Mouse (Mus musculus) embryonic facial prominence, embryonic 13.5 days (tissue): ENCODE measurements around the gene Trim37. TPM values are rescaled to one million over a fixed set of nuclear protein-coding genes. Genes with fewer than 3 reads are reported as not detected.

Experiments used
- ATAC-seq: fragments of 200-750 bp; cut with Nextera tagmentation; 2 replicates; pipeline ENCODE4 v1.8.0; 2017; ENCODE audit warnings: low read depth; ENCODE audit not compliant: insufficient number of reproducible peaks, insufficient read depth, low FRiP score, low TSS enrichment
- H3K27ac ChIP-seq: fragments of 300-500 bp; sonication (generic); 2 replicates; pipeline ENCODE4 v1.5.1; 2015; ENCODE audit warnings: moderate library complexity, mild to moderate bottlenecking, inconsistent platforms
- H3K27me3 ChIP-seq: fragments of 300-500 bp; sonication (generic); 2 replicates; pipeline ENCODE4 v1.6.1; 2015; ENCODE audit warnings: mild to moderate bottlenecking, inconsistent platforms
- H3K36me3 ChIP-seq: fragments of 300-500 bp; sonication (generic); 2 replicates; pipeline ENCODE4 v1.6.1; 2015; ENCODE audit warnings: mild to moderate bottlenecking, inconsistent platforms
- H3K4me1 ChIP-seq: fragments of 300-500 bp; sonication (generic); 2 replicates; pipeline ENCODE4 v1.6.1; 2015; ENCODE audit warnings: inconsistent platforms
- H3K4me2 ChIP-seq: fragments of 300-500 bp; sonication (generic); 2 replicates; pipeline ENCODE4 v1.6.1; 2015; ENCODE audit warnings: moderate library complexity, mild to moderate bottlenecking, inconsistent platforms
- H3K4me3 ChIP-seq: fragments of 300-500 bp; sonication (generic); 2 replicates; pipeline ENCODE4 v1.5.1; 2015; ENCODE audit warnings: mild to moderate bottlenecking, inconsistent platforms
- H3K9ac ChIP-seq: fragments of 300-500 bp; sonication (generic); 2 replicates; pipeline ENCODE4 v1.6.1; 2015; ENCODE audit warnings: mild to moderate bottlenecking, inconsistent platforms
- H3K9me3 ChIP-seq: fragments of 300-500 bp; sonication (generic); 2 replicates; pipeline ENCODE4 v1.6.1; 2016; ENCODE audit warnings: inconsistent platforms
- WGBS: fragments of 180-500 bp; shearing (Covaris S2); methylation state at CpG from one replicate; pipeline ENCODE4 v1.1.7; 2015; ENCODE audit warnings: mixed read lengths; 5-methylcytosine and 5-hydroxymethylcytosine counted together
- polyA plus RNA-seq: library from polyadenylated mRNA; unstranded; fragments of >200 nt; fragmentation: Nextera tagmentation; extraction: Ambion mirVana; gene quantifications from 2 replicates; pipeline ENCODE4 v1.2.1, GENCODE M21; 2015

Trim37 gene
- polyA plus RNA-seq = 24.3 and 32.0 TPM in 2 replicates

DNA sequence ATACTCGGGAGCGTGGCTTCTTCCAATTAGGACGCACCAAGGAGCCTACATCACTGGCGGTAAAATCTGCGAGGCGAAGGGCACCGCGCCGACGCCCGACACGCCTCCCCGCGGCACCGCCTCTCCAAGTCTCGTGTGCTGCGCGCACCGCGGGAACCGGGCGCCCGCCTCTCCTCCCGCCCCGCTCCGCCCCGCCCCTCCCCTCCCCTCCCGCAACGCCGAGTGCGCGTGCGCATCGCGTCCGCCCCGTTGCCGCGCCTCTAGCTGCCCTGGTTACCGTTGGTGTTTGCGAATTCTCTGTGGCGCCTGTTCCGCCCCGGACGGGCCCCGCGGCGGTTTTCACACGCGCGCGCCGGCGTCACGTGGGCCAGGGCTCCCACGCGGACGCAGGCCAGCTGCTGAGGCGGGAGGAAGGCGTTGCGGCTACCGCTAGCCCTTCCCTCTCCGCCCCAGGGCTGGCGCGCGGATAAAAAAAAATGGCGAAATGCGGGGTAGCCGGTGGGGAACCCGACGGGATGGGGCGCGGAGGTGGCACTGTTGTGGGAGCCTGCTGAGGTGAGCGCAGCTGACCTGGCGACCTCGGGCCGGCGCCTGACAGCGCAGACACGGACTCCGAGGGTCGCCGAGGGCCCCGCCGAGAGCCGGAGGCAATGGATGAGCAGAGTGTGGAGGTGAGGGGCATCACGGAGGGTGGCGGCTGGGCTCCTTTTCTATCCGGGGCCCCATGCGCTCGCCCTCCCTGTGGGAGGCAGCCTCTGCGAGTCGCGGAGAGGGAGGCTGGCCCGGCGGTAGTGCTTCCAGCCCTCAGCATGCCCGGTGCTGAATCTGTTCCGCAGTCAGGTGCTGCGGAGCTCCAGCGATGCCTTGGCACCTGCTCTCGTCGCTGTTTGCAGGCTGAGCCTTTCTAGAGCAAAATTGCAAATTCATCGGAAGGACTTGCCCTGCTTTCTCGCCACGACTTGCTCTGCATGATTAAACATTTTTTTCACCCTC is at the start of gene Trim37:
Trim37 (plus strand) TSS at position 254 of the 993 bp plus-strand sequence.
- H3K27me3 ChIP-seq = no peaks in the 10 kb centered on the region
- peaks cover 16% of the 10 kb centered on the region for H3K4me1 ChIP-seq
- under 1% methylated on average over 103 of the region's 105 CpGs for WGBS
- H3K36me3 ChIP-seq = peaks cover 27% of the 10 kb centered on the region
- peak within 1 kb of the TSS; percentile 80 for H3K4me2 ChIP-seq
- peak within 1 kb of the TSS; percentile 81 for H3K27ac ChIP-seq
- peak within 1 kb of the TSS; percentile 84 for H3K9ac ChIP-seq
- H3K4me3 ChIP-seq = peak within 1 kb of the TSS; percentile 79
- H3K9me3 ChIP-seq = no peaks in the 10 kb centered on the region
- peak; percentile 90 for ATAC-seq

DNA sequence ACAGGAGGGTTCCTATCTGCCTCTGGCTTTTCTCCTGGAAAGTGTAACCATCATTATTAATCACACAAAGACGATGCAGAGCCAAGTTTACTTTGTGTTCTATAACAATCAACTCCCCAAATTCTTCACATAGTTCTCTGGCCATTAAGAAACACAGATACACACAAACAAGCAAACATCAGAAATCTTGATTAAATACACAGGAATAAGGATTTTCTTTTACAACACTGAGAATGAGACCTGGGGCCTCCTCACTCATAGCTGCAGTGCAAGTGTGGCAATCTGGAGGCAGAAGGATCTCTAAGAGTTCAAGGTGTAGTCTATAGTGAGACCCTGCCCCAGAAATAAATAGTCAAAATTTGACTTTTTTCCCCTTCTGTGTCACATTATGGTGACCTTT is 43.2 kb upstream of the Trim37 start:
- Histone ChIP-seq H3K4me2 (no peak overlapping the region), H3K27ac (no peak overlapping the region), H3K9ac (no peak overlapping the region), H3K27me3 (no peaks in the 10 kb centered on the region), H3K4me3 (no peak overlapping the region), H3K4me1 (peaks cover 23% of the 10 kb centered on the region), H3K9me3 (no peaks in the 10 kb centered on the region), H3K36me3 (peaks cover 59% of the 10 kb centered on the region)
- WGBS = 88% methylated on average over 1 of the region's 1 CpGs
- no peak for ATAC-seq

DNA sequence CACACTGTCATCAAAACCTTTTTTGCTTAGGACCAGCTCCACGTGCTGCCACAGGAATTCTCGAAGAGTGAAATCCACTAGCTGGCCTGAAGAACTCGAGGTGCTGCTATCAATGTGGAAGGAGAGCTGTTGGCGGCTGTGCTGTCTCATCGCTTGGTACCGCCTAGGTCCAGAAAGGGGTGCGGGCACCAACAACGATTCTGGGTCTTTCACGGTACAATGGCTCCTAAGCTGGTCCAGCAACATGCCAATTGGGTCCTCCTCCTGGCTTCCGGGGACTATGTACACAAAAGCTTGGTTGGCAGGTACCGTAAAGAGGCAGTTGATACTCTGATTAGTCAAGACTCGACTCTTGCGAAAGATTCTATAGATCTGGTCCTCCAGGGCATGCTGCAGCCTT is 41.4 kb upstream of the Trim37 start:
- H3K4me3 ChIP-seq = peak overlapping the region; percentile 97
- peaks cover 23% of the 10 kb centered on the region for H3K4me1 ChIP-seq
- peak overlapping the region; percentile 95 for H3K4me2 ChIP-seq
- no peak for ATAC-seq
- no peaks in the 10 kb centered on the region for H3K9me3 ChIP-seq
- H3K27ac ChIP-seq = no peak overlapping the region
- no peaks in the 10 kb centered on the region for H3K27me3 ChIP-seq
- H3K36me3 ChIP-seq = peaks cover 50% of the 10 kb centered on the region
- peak overlapping the region; percentile 92 for H3K9ac ChIP-seq
- 89% methylated on average over 13 of the region's 13 CpGs for WGBS

DNA sequence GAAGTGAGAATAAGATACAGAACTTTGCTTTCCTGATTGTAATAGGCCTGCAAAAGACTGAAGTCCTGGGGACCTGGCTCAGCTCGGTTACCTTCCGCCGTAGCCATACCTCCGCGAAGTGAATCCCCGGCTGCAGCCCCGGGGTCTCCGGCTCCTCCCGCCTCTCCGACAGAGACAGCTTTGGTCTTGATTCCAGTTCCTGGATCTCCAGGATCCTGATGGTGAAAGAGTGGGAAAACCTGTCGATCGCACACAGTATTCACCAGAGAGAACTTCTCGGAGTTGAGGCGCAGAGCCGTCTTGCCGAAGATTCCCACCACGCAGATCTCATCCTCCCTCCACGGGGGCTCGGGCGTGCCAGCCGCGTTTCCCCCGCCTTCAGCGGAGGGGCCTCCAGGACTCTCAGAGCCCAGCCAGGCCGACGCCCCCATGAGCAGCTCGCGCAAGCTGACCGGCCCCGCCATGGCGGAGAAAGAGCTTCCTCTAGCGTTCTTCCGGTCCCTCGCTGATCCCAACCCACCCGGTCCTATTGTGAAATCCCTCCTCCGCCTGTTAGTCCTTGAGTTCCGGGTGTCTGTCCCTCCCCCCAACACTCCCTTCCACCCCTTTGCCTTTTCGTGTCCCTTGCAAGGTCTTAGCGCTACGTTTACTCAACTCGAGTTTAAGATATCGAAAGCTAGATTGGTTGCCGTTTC is 40.4 kb upstream of the Trim37 start, which contains the start of gene Smg8:
Smg8 (minus strand) TSS at position 485 of the 695 bp plus-strand sequence.
- H3K36me3 ChIP-seq = peaks cover 49% of the 10 kb centered on the region
- peak; percentile 76 for ATAC-seq
- peaks cover 23% of the 10 kb centered on the region for H3K4me1 ChIP-seq
- peak within 1 kb of the TSS; percentile 97 for H3K4me3 ChIP-seq
- peak within 1 kb of the TSS; percentile 81 for H3K27ac ChIP-seq
- WGBS = 1% methylated on average over 42 of the region's 43 CpGs
- H3K27me3 ChIP-seq = no peaks in the 10 kb centered on the region
- peak within 1 kb of the TSS; percentile 95 for H3K4me2 ChIP-seq
- no peaks in the 10 kb centered on the region for H3K9me3 ChIP-seq
- H3K9ac ChIP-seq = peak within 1 kb of the TSS; percentile 92

DNA sequence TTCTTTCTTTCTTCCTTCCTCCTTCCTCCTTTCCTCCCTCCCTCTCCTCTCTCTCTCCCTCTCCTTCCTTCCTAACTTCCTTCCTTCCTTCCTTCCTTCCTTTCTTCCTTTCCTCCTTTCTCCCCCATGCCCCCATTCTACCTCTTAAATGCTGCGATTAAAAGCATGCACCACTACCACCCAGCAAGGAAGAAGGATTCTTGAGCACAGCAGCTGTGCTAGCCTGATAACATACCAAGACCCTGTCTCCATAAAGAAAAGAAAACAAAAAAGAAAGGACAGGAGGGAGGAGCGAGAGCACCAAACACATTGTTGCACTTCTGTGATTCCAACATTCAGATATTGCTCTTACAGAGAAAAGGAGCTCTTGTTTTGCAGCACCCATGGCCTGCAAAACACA is 39.7 kb upstream of the Trim37 start:
- no peak for ATAC-seq
- Histone ChIP-seq H3K9ac (peak overlapping the region; percentile 92; the same call in 1 of the 2 replicates), H3K27me3 (no peaks in the 10 kb centered on the region), H3K9me3 (no peaks in the 10 kb centered on the region), H3K4me3 (peak overlapping the region; percentile 97), H3K4me2 (peak overlapping the region; percentile 95), H3K36me3 (peaks cover 50% of the 10 kb centered on the region), H3K4me1 (peaks cover 23% of the 10 kb centered on the region), H3K27ac (0 out of 2 replicates have a peak overlapping the region, but pooled peaks have one; percentile 81)
- WGBS = 68% methylated on average over 2 of the region's 2 CpGs

DNA sequence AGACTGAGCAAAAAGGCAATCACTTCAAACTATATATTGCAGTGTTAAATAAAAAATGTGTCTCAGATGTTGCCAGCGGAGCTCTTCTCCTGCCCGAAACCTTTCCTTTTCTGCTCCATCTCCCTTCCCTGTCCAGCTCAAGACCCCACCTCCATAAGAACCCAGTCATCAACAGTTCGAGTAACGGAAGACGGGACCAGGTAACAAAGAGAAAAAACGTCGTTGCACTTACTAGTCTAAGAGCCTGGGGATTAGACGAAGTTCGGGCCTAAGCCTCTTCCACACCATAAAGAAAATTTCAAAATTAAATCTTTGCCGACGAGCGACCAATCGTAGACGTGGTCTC is 18.5 kb upstream of the Trim37 start, which contains the start of gene Prr11:
Prr11 (minus strand) TSS at position 300 of the 346 bp plus-strand sequence.
- H3K9ac ChIP-seq = peak within 1 kb of the TSS; percentile 99

DNA sequence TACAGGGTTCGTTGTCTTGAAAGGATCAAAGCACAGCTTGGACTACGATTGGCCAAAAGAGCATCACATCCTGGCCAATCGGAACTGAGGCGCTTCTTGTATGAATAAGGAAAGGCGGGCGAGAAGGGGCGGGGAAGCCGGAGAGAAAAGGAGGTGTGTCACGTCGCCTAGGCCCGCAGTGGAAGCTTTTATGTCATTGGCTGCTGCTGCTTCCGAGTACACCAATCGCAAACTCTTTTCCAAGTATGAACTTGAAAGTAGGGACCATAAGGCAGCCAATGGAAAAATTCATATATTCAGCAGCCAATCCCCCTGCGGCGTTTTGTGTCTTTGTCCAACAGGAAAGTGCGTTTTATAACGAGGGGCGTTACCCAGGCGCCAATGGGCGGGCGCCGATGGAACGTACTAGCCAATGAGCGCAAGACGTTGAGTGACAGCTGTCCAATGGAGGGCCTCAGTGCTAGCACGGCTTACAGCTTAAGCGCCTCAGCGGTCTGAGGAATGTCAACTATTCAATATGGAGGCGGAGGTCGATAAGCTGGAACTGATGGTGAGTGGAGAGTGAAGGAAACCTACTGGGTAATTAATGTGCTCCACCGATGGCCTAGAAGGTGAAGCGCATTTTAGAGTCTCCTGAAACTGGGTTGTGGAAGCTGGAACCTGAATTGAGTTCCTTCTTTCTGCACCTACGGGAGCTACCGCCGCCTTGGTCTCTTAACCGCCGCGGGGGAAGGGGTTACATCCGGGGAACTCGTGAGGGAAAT is 17.9 kb upstream of the Trim37 start, which contains the start of gene Ska2:
Ska2 (plus strand) TSS at position 480 of the 764 bp plus-strand sequence.
- Histone ChIP-seq H3K4me3 (peak within 1 kb of the TSS; percentile 95), H3K36me3 (peaks cover 31% of the 10 kb centered on the region), H3K9me3 (no peaks in the 10 kb centered on the region), H3K9ac (peak within 1 kb of the TSS; percentile 99), H3K27ac (peak within 1 kb of the TSS; percentile 97), H3K27me3 (no peaks in the 10 kb centered on the region), H3K4me2 (peak within 1 kb of the TSS; percentile 67), H3K4me1 (peaks cover 24% of the 10 kb centered on the region)
- ATAC-seq = peak; percentile 99
- WGBS = under 1% methylated on average over 40 of the region's 40 CpGs

More for the DNA sequence above, 18.5 kb upstream of the Trim37 start, which contains the start of gene Prr11:
- peak within 1 kb of the TSS; percentile 67 for H3K4me2 ChIP-seq
- WGBS = 0% methylated on average over 14 of the region's 14 CpGs
- H3K9me3 ChIP-seq = no peaks in the 10 kb centered on the region
- peaks cover 24% of the 10 kb centered on the region for H3K4me1 ChIP-seq
- H3K27ac ChIP-seq = peak within 1 kb of the TSS; percentile 97
- peak within 1 kb of the TSS; percentile 95 for H3K4me3 ChIP-seq
- peaks cover 34% of the 10 kb centered on the region for H3K36me3 ChIP-seq
- no peaks in the 10 kb centered on the region for H3K27me3 ChIP-seq
- ATAC-seq = no peak

DNA sequence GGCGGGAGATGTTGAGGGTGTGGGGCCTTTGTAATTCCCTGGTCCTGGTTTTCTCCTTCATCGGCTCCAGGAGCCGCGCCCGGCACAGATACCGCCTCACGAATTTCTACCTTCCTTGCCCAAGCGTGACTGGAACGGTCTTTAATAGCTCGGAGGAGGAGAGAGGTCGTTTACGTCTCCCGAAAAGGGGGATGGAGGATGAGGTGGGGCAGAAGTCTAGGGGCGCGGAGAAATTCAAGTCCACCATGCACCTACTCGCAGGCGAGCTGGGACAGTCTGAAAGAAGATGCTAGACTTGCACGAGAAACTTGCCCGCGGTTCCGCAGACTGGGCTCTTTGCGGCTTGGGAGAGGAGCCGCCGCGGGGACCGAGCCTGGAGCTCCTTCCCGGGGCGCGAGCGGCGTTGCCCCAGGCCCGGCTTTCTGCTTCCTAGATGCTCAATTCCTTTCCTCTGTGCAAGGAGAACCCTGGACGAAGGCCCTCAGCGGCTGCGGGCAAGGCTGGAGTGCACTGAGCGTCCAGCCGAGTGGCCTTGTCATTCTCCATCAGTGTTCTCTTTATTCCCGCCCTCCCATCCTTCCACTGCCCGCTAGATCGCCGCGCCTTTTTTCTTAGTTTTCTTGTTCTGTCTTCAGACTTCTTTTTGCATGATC is 17.2 kb upstream of the Trim37 start:
- Histone ChIP-seq H3K9ac (peak overlapping the region; percentile 99), H3K4me3 (peak overlapping the region; percentile 95), H3K9me3 (no peaks in the 10 kb centered on the region), H3K27me3 (no peaks in the 10 kb centered on the region), H3K4me1 (peaks cover 24% of the 10 kb centered on the region), H3K4me2 (peak overlapping the region; percentile 67), H3K27ac (peak overlapping the region; percentile 97), H3K36me3 (peaks cover 31% of the 10 kb centered on the region)
- no peak for ATAC-seq
- under 1% methylated on average over 42 of the region's 42 CpGs for WGBS

DNA sequence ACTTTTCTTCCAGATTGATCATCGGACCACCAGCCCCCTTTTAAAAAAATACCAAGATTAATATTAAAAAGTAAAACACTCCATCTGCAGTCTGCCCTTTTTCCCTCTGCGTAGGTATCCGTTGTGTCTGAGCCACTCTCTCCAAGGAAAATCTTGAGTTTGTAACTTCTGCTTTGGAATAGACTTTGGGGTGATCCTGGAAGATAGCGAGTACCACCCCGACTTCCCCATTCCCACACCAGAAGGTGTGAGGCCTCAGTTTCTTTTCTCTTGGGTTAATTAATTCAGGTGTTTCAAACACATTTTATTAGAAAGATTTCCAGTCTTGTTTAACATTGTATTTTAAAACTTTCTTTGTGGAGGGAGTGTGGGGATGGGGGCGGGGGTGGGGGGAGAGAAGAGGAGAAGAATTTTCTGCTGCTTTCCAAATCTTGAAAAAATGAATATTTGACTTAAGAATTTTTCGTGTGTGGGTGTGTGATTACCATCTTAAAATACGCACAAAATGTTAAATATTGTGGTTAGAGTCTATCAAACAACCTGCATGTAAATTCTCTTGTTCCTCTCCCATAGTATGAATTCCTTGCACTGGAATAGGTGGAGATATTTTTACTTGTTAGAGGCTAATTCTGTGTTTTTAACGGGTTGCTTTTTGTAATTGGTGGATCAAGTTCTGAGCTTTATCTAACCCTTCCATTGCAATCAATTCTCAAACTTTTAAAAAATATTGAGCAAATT is 16.5 kb upstream of the Trim37 start:
- H3K27me3 ChIP-seq = no peaks in the 10 kb centered on the region
- peak overlapping the region; percentile 67 for H3K4me2 ChIP-seq
- H3K36me3 ChIP-seq = peaks cover 31% of the 10 kb centered on the region
- H3K4me3 ChIP-seq = peak overlapping the region; percentile 95
- H3K9ac ChIP-seq = peak overlapping the region; percentile 99
- peaks cover 24% of the 10 kb centered on the region for H3K4me1 ChIP-seq
- no peak for ATAC-seq
- H3K9me3 ChIP-seq = no peaks in the 10 kb centered on the region
- 4% methylated on average over 9 of the region's 9 CpGs for WGBS
- peak overlapping the region; percentile 97 for H3K27ac ChIP-seq

DNA sequence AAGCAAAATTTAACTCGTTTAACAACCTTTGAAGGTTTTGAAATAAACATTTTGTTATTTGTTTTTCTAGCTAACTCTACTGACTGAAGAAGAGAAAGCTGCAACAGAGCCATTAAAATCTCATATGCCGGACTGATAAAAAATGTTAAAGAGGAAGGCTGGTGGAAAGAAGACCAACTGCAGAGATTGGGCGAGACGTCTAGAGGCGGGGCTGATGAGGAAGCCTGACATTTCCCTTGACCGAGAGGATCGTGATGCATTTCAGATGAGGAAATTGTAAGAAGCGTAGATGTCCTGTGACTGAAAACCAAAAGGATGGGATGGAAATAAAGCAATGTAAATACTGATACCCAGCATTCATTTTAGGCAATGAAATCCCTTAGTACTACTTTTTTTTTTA is 5.0 kb upstream of the Trim37 start:
- no peaks in the 10 kb centered on the region for H3K9me3 ChIP-seq
- no peak for ATAC-seq
- no peaks in the 10 kb centered on the region for H3K27me3 ChIP-seq
- peaks cover 64% of the 10 kb centered on the region for H3K36me3 ChIP-seq
- no peak overlapping the region for H3K27ac ChIP-seq
- H3K9ac ChIP-seq = no peak overlapping the region
- H3K4me3 ChIP-seq = no peak overlapping the region
- peaks cover 5% of the 10 kb centered on the region; the same call in 1 of the 2 replicates for H3K4me1 ChIP-seq
- H3K4me2 ChIP-seq = no peak overlapping the region
- WGBS = 82% methylated on average over 8 of the region's 8 CpGs
